Mouse (Mus musculus) layer of hippocampus, adult 18-20 months (tissue): ENCODE data around the gene Rps11. TPM values are rescaled to one million over a fixed set of nuclear protein-coding genes. Genes with fewer than 3 reads are reported as not detected.

Source experiments
- DNase-seq, 2 experiments: peaks; one replicate each; pipeline ENCODE4 v3.0.0; 2022; ENCODE audit warnings: low spot score in 2 of 2
- microRNA-seq, 2 experiments: library from miRNA; unstranded; fragments of <30 nt; microRNA quantifications; one replicate each; pipeline ENCODE4 v1.2.0; 2021
- total RNA-seq, 2 experiments: library from RNA; stranded (reverse); gene quantifications; 2 replicates each; pipeline ENCODE4 v1.2.3; 2021

Rps11 gene
- total RNA-seq, 2 experiments from 2014 or later: 481 to 486 TPM

DNA sequence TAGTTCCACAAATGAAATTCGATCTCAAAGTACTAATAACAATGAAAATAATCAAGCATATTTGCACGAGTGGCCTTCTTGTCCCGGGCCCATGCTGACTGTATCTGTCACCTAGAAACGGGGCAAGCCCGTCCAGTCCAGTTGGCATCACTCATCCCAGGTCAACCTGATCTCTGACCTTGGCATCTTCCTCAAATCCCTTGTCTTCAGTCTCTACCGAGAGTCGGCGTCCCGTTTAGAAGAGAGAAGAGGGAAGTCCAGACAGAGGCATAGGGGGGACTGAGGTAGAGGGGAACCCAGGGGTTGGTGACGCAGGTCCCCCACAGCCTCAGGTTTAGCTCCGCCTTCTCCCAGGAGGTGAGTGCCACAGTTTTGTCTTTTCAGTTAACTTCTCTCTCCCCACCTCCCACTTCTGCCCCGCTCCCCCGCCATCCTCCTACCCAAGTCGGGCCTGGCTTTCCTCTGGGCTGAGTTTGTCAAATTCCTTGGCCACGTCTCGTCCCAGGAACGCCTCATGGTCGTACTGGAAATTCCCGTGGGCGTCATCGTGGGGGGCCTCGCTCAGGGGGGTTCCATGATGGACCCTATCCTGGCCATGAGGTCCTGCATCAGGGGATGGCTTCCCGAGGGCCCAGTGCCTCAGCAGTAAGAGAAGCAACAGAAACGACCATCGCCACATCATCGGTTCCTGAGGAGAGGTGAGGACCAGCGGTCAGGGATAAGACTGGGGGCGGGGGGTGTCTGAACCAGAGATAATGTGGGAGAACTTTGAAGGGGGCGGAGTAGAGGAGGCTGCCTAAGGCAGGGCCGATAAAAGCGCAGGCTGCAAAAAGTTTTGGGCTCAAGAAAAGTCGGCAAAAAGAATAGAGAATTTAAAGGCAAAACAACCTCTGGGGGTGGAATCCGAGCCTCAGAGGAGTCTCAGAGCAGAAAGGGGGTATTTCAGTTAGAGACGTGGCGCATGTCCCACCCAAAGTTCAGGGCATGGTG lies 32.9 kb downstream of the Rps11 start:
- no peak for DNase-seq

DNA sequence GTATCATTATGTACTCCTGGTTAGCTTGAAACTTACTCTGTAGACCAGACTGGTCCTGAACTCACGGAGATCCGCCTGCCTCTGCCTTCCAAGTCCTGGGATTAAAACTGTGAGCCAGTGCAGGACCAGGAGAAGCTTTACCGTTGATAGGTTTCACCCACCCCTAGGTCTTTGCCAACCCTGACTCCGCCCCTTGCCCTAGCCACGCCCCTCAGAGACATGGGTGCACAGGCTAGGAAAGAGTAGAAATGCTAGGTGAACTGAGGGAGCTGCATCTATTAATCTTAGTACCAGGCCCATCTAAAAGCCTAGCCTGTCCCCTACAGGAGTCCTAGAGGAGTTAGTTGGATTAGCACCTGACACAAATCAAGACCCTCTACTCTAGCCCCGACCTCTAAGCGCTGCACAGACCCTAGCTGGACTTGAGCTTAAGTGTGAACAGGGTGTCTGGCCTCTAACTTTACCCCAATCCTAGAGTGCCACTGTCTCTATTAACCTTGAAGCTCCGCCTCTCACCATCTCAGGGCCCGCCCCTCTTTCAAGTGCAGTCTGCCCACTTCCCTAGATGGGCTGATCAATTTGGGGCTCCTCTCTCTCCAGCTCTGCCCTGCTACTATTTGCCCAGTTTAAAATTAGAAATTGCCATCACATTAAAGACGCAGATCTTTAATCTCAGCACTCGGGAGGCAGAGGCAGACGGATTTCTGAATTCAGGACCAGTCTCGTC lies 33.8 kb downstream of the Rps11 start:
- DNase-seq: no peak

- no peak for DNase-seq
Measured at GRCm38 (mm10) chr7:45088597-45088996, 35.6 kb downstream of the Rps11 start.

GRCm38 (mm10) chr7:45086084-45086483 lies 38.2 kb downstream of the Rps11 start:
- DNase-seq: no peak

- no peak for DNase-seq
Measured at GRCm38 (mm10) chr7:45083300-45083890, 40.8 kb downstream of the Rps11 start.

DNA sequence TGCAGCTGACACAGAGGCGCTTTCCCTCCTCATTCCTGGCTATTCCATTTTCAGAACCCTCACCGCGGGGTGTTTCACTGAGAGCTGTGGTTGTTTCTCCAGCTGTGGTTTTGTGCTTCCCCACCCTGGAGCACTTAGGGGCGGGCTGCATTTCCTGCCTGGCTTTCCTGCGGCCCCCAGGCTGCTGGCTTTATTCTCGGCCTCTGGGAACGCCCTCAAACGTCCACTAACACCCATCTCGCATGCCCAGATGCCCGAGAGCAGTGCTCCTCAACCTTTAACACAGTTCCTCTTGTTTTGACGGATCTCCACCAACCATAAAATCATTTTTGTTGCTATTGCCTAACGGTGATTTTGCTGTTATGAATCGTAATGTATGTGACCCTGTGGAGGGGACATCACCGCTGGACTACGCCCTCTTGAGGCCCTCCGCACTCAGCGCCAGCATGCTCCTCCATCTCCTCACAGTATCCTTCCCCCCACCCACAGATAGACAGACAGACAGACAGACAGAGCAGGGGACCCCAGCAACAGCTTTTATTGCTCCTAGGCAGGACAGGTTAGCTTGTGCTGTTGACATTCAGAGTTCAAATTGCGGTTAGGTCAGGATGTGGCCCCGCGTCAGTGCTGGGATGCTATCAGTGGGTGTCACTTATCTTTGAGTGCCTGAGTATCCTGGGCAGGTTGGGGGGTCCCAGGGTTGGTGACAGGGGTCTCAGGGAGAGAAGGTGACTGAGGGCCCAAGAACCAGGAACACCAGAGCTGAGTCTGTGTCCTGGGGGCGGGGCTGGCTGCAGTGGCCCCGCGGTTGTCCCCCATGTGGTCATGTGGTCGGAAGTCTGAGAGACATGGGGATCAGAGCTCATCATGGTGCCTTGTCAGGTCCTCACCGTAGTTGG lies 41.6 kb downstream of the Rps11 start:
- no peak for DNase-seq

DNA sequence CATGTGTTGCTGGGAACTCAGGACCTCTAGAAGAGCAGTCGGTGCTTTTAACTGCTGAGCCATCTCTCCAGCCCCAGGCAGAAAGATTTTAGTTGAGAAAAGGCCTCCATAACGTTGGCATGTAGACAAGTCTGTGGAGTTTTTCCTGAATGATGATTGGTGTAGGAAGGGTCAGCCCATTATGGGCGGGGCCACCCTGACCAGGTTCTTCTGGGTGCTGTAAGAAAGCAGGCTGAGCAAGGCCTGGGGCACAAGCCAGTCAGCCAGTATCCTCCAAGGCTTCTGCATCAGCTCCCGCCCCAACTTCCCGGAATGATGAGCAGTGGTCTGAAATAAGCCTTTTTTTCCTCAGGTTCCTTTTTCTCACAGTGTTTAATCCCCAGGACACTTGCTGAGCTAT lies 43.2 kb downstream of the Rps11 start:
- DNase-seq: no peak

- peak; percentile 84 to 93 for DNase-seq
Measured at GRCm38 (mm10) chr7:45079856-45080255, 44.4 kb downstream of the Rps11 start.

- peak in 1 of 2 experiments; percentile 75 for DNase-seq
Measured at GRCm38 (mm10) chr7:45078513-45078912, 45.7 kb downstream of the Rps11 start.

- DNase-seq: no peak
Measured at GRCm38 (mm10) chr7:45077829-45078228, 46.4 kb downstream of the Rps11 start.

GRCm38 (mm10) chr7:45077322-45077721 lies 46.9 kb downstream of the Rps11 start:
- DNase-seq: no peak

- DNase-seq: no peak
Measured at GRCm38 (mm10) chr7:45076501-45076900, 47.7 kb downstream of the Rps11 start.

DNA sequence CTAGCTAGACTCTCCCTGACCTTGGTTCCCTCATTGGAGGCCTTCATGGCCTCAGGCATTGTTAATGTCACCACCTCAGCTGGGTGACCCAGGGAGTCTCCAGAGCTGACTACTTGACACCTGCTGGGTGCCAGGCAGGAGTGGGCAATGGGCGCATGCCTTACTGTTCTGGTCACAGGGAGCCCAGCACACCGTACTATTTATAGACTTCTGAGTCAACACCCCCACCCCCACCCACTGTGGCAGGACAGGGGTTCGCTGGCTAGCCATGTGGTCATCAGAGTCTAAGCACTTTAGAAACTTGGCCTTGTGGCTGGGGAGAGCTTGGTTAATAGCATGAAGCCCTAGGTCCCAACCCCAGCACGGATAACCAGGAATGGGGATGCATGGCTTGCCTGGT lies 48.8 kb downstream of the Rps11 start:
- DNase-seq: no peak

GRCm38 (mm10) chr7:45073949-45074348 lies 50.3 kb downstream of the Rps11 start:
- DNase-seq: no peak

DNA sequence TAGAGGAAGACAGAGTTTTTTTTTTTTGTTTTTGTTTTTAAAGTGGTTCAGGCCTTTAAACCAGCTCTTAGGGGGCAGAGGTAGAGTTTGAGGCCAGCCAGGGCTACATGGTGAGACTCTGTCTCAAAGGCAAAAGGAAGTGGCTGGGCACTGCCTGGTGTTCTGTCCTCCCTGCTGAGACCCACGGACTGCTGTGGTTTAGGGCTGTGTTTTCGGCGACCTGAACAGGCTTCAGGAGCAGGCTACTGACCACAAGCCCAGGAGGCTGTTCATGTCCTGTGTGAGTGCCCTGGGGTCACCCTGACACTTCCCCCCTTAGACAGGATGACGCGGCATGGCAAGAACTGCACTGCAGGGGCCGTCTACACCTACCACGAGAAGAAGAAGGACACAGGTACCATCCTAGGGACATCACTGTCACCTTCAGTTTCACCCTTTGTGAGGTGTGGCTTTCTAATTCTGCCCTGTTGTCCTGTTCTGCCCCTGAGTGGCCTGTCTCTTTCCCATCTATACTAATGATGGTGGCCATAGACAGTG lies 51.0 kb downstream of the Rps11 start:
- DNase-seq: no peak

Small RNA genes lying within 50 kb of the gene (microRNA-seq; reads per million reads assigned to microRNA genes)
- 696 to 839 reads per million in 2 experiments for gene Mir150
- 16.0 to 21.8 reads per million in 2 experiments for gene Mir5121
- 2.0 to 3.9 reads per million in 2 experiments for gene Mir7055

Other genes with a start within 250 kb of the Rps11 start
- 100 to 1,000 TPM in 1 of 2 experiments, 10 to 100 TPM in 1; 96.8 to 101 TPM for gene Med25, start 231.7 kb downstream of the Rps11 start, total RNA-seq
- 10 to 100 TPM; 23.4 to 24.5 TPM for gene Fuz, start 228.4 kb downstream of the Rps11 start, total RNA-seq
- 100 to 1,000 TPM; 288 to 294 TPM for gene Ap2a1, start 194.9 kb downstream of the Rps11 start, total RNA-seq
- gene Tsks, start 181.2 kb downstream of the Rps11 start, total RNA-seq: 1 to 10 TPM in 1 of 2 experiments, under 1 TPM in 1; 0.79 to 1.2 TPM
- gene Cpt1c, start 149.6 kb downstream of the Rps11 start, total RNA-seq: 100 to 1,000 TPM; 129 to 136 TPM
- gene Prmt1, start 137.9 kb downstream of the Rps11 start, total RNA-seq: 100 to 1,000 TPM; 172 to 183 TPM
- gene Irf3, start 126.8 kb downstream of the Rps11 start, total RNA-seq: 10 to 100 TPM; 41.5 to 43.7 TPM
- 1 to 10 TPM; 3.1 TPM for gene Bcl2l12, start 125.7 kb downstream of the Rps11 start, total RNA-seq
- gene Scaf1, start 108.1 kb downstream of the Rps11 start, total RNA-seq: 100 to 1,000 TPM; 159 to 168 TPM
- gene Rras, start 106.5 kb downstream of the Rps11 start, total RNA-seq: 10 to 100 TPM; 11.6 to 12.9 TPM
- 10 to 100 TPM; 75.7 to 77.5 TPM for gene Prr12, start 71.6 kb downstream of the Rps11 start, total RNA-seq
- gene Nosip, start 62.0 kb downstream of the Rps11 start, total RNA-seq: 10 to 100 TPM; 50.8 to 57.6 TPM
- 1 to 10 TPM; 5.9 TPM for gene Prrg2, start 61.8 kb downstream of the Rps11 start, total RNA-seq
- 1 to 10 TPM; 7.4 to 8.5 TPM for gene Rcn3, start 32.2 kb downstream of the Rps11 start, total RNA-seq
- gene Fcgrt, start 20.6 kb downstream of the Rps11 start, total RNA-seq: 10 to 100 TPM; 14.8 to 18.7 TPM
- gene Rpl13a, start 4.3 kb upstream of the Rps11 start, total RNA-seq: 100 to 1,000 TPM; 866 to 870 TPM
- not detected for gene Gm45713, start 11.8 kb upstream of the Rps11 start, total RNA-seq
- gene Flt3l, start 12.0 kb upstream of the Rps11 start, total RNA-seq: 1 to 10 TPM; 6.9 to 9.5 TPM
- gene Pih1d1, start 29.9 kb upstream of the Rps11 start, total RNA-seq: 10 to 100 TPM; 43.2 to 44.5 TPM
- 10 to 100 TPM; 11.4 to 16.3 TPM for gene Aldh16a1, start 30.1 kb upstream of the Rps11 start, total RNA-seq
- gene Slc17a7, start 39.5 kb upstream of the Rps11 start, total RNA-seq: 1,000 to 10,000 TPM; 1,340 to 1,403 TPM
- gene Gfy, start 55.1 kb upstream of the Rps11 start, total RNA-seq: under 1 TPM in 1 of 2 experiments, not detected in 1; 0.18 TPM
- gene Pth2, start 56.6 kb upstream of the Rps11 start, total RNA-seq: not detected
- 1 to 10 TPM; 2.2 to 3.4 TPM for gene Ccdc155, start 80.5 kb upstream of the Rps11 start, total RNA-seq
- gene Dkkl1, start 87.7 kb upstream of the Rps11 start, total RNA-seq: 1 to 10 TPM; 1.9 to 3.1 TPM
- 1 to 10 TPM; 3.2 to 4.2 TPM for gene Tead2, start 91.3 kb upstream of the Rps11 start, total RNA-seq
- gene Cd37, start 114.7 kb upstream of the Rps11 start, total RNA-seq: 1 to 10 TPM; 4.5 to 4.8 TPM
- 1 to 10 TPM; 1.3 to 2.6 TPM for gene Slc6a16, start 116.6 kb upstream of the Rps11 start, total RNA-seq
- gene Slc6a21, start 153.1 kb upstream of the Rps11 start, total RNA-seq: not detected
- 10 to 100 TPM in 1 of 2 experiments, 1 to 10 TPM in 1; 9.7 to 16.2 TPM for gene Trpm4, start 209.3 kb upstream of the Rps11 start, total RNA-seq
- under 1 TPM; 0.17 to 0.18 TPM for gene Hrc, start 210.9 kb upstream of the Rps11 start, total RNA-seq
- 100 to 1,000 TPM; 132 to 139 TPM for gene Ppfia3, start 242.6 kb upstream of the Rps11 start, total RNA-seq
- 100 to 1,000 TPM; 134 to 144 TPM for gene Lin7b, start 246.1 kb upstream of the Rps11 start, total RNA-seq